Mouse (Mus musculus) WW6 (cell line): Measurements from ENCODE around the gene Nmnat3.

ENCODE experiments used
- DNase-seq: peaks from one replicate; pipeline ENCODE4 v3.0.0-alpha.2; 2013; ENCODE audit warnings: low read depth, low spot score

Gene Nmnat3

GRCm38 (mm10) chr9:98420666-98421065 is 133.4 kb downstream of the Nmnat3 start:
- no peak for DNase-seq

DNA sequence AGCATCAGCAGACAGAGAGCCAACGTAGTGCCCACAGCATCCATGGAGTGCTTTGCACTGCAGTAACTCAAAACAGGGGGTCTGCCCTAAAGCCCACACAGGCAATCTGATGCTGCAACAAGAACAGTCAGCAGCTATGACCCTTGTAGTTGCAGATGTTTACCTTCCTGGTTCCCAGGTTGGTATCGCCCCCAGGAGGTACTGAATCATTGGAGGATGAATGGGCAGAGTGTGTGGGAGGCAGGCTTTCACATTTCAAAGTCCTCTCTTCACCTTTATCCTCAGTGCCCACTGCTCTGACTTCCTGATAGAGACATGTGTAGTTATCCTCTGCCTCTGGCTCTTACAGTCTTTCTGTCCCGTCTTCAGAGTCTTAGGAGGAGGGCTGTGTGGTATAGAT is 134.7 kb downstream of the Nmnat3 start:
- DNase-seq = no peak

DNA sequence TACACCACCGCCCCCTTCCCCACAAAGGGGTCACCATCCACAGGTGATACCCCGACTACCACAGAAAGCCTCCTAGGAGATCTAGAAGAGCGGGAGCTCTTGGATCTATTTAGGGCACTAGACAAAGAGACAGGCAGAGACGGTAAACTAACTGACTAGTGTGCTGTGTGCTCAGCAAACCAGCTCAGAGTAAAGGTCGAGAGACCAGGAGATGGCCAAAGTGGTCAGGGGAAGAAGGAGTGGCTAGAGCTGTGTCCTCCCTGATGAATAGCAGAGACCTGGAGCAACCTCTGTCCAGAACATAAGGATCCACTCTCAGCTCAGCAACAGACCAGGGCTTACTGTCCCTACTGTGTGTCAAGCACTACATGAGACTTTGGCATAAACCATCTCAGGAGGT is 135.4 kb downstream of the Nmnat3 start, which contains the start of gene Rbp1:
TSS of gene Rbp1 (plus strand) at position 306 of the 400 bp plus-strand sequence.
- no peak for DNase-seq

DNA sequence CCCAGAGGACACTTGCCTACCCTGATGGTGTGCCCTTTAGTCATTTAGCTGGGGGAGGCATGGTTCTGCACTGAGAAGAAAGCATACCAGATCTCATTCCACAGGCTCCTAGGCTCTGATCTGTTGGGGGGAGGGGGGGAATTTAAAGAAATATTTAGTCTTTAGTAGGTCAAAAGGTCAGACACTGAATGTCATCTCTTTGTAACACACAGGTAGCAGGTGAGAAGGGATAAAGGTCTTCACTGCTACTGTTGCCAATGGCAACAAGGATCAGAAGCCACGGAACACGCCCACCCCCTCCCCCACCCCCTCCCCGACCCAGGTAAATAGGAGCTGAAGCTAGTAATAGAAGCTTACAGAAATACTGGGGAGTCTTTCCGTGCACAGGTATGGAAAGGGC is 136.5 kb downstream of the Nmnat3 start:
- no peak for DNase-seq

DNA sequence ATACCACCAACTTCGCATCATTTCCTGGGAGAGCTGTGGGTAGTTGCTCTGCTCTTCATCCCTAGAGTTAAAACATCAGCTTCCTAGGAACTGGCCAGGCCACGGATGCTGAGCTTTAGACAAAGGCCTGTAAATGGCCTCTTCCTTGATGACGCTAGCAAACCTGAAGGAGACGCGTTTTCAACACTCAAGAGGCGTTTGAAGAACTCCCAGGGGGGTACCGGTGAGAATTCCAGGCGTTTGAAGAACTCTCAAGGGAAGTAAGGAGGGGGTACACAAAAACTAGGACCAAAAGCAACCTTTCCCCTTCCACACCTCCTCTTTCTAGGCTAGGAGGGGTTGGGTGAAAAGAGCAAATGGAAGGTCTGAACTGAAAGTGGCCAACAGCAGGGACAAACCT is 137.1 kb downstream of the Nmnat3 start:
- DNase-seq = no peak

DNA sequence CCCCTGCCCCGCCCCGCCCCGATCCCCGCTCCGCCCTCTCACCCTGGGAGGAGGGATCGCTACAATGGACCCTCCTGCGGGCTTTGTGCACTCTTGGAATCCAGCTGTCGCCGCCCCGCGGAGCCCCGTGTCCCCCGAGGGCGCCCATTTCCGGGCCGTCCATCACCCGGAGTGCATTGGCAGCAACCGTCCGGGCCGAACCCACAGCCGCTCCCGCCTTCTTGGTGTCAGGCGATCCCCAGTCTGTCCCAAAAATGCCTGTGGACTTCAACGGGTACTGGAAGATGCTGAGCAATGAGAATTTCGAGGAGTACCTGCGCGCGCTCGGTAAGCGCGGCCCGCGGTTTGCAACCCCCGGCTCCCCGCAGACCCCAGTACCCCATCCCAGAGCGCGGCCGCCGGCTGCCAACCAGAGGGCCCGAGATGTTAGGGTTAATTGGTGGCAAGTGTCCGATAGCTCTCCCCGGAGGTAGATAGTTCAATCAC is 137.5 kb downstream of the Nmnat3 start:
- no peak for DNase-seq

DNA sequence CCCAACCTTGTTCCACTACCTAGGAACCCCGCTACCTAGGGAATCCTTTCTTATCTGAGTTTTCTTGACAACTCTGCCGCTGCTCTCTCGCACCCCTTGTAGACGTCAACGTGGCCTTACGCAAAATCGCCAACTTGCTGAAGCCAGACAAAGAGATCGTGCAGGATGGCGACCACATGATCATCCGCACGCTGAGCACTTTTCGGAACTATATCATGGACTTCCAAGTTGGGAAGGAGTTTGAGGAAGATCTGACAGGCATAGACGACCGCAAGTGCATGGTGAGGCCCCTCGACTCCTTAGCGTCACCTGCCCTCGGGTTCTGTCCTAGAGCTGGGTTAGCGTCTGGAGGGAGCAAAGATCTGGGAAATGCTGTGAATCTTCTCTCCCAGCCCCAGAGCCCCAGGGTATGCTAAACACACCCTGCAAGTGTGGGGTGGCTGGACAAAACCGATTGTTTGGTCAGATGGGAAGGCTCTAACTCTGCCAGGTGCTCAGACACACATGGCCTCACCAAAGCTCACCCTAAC is 138.2 kb downstream of the Nmnat3 start:
- no peak for DNase-seq

DNA sequence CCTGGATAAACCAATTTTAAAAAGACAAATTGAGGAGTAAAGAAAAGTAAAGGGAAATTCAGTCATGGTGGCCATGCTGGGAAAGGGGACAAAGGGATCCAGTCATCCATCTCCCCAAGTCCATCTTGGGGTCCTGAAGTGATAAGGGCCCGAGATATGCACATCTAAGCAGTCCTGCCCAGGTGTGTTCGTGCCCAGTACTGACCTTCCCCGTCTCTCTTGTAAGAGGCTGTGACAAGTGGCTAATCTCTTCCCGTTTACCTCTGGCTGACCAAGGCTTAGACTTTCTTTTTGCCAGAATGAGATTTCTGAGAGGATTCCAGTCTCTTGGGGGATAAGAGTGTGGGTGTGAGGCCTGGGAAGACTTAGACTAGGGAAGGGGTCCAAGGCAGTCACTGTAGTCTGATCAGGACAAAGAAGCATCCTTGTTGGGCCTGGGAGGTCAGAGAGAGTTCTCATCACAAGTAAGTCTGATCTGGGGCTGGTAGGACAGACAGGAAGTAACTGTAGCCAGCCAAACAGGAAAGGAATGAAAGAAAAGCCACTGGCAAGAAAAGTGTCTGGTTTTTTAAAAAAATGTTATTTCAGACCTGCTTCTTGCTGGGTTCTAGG is 140.8 kb downstream of the Nmnat3 start:
- DNase-seq = no peak

DNA sequence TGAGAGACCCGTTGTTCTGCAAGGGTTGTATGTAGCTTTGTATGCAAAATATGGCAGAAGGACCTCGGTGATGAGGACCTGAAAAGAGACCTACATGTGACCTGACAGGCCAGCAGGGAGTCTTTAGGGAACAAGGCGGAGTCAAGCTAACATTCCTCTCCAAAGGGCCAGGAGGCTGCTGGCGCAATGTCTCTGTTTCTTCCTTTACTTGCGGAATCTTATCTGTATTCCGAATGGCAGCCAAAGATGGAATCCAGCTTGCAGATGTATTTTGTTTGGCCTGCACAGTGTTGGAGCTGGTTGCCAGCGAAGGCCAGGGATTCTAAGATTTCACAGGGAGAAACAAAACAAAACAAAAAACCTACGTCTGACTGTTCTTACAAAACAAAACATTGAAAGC is 141.5 kb downstream of the Nmnat3 start:
- DNase-seq = no peak

GRCm38 (mm10) chr9:98429806-98430205 is 142.6 kb downstream of the Nmnat3 start:
- DNase-seq = no peak

GRCm38 (mm10) chr9:98430528-98430927 is 143.3 kb downstream of the Nmnat3 start:
- no peak for DNase-seq

GRCm38 (mm10) chr9:98433021-98433420 is 145.8 kb downstream of the Nmnat3 start:
- DNase-seq = peak; percentile 48

DNA sequence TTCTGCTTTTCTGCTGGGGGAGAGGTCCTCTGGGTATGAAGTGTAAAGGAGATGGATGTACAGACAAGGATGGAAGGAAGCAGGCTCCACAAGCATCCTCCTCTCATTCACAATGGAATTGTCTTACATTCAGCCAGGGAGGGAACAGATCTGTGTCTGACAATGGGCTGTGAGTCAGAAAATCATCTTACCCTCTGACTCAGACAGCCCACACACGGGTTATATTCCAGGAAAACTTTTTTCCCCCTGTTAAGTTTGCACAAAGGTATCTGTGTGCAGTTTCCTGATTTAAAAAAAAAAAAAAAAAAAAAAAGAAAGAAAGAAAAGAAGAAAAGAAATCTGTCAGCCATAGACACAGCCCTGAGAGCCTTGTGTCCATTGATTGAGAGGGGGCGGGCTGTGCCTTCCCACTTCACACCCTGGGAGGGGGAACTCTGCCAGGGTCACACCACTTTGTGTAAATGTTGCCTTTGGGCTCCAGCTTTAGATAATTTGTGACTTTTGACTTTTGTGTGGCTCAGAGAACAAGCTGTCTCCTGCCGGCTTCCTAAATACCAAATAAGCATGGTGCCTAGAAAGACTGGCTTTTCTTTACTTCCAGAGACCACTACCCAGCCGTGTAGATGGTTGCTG is 146.8 kb downstream of the Nmnat3 start:
- DNase-seq = no peak

DNA sequence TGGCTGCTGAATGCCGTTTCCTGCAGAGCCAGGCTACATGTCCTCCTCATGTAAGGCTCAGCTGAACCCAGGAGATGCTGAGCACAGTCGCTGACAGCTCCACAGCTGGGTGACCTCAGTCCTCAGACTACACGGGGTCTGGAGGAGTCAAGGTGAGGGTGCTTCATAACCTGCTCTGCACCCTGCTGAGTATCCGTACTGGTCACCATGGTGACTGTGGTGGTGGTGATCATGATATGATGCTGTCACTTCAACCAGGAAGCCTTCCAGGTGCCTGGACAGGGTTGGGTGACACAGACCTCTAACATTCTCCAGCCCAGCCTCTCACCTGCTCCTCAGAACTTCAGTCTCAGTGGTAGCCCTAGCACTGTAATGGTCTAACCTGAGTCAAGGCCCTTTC is 150.6 kb downstream of the Nmnat3 start:
- DNase-seq = no peak

DNA sequence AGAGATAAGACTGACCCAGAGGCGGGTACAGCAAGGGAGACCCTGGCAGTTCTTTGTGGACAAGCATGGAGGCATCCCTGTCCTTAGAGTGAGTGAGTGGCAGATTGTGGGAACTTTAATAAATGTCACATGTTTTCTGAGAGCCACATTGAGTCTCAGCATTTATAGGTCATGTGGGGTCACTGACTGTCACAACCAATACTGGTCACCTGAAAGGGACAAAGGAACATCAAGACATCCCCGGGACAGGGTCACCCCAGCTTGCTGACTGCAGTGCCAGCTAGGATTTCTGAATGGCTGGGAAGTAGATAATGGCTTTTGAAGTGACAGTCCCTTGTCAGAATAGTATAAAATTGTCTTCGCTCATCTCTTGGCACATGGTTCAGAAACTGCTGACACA is 151.9 kb downstream of the Nmnat3 start:
- no peak for DNase-seq

GRCm38 (mm10) chr9:98442638-98443037 is 155.4 kb downstream of the Nmnat3 start:
- DNase-seq = no peak

DNA sequence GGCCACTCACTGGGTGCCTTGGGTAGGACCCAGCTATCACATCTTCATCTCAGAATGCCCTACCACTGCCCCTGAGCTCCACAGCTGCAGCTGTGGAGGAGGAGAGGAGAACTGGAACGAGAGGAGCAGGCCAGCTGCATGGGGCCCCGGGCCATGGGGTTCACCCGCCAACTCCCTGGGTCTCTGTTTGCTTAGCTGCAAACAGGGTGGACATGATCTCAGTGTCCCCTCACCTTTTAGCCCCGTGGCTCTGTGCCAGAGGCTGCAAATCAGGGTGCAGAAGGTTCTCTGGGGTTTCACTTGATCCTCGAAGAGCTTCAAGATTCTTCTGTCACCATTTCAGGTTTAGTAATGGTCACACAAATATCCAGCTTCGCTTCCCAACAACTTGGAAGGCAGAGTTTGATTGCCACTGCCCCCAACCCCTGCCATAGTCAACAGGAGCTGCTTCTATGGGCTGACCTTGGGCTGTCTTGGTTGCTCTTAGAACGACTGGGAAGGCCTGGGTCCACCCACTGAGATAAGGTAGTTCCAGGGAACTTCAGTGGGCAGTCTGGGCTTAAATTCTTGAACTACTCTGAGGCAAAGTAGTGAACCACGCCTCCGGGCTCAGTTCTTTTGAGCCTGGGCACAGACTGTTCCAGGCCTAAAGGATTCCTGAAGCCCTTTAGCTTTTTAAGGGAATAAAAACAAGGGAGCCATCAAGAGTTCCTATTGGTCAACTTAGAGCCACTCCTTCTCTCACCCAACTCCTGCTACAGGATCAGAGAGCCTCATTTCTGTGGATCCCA is 158.3 kb downstream of the Nmnat3 start:
- DNase-seq = no peak

- DNase-seq = no peak
These were observed 163.7 kb downstream of the Nmnat3 start for GRCm38 (mm10) chr9:98450976-98451375.

DNA sequence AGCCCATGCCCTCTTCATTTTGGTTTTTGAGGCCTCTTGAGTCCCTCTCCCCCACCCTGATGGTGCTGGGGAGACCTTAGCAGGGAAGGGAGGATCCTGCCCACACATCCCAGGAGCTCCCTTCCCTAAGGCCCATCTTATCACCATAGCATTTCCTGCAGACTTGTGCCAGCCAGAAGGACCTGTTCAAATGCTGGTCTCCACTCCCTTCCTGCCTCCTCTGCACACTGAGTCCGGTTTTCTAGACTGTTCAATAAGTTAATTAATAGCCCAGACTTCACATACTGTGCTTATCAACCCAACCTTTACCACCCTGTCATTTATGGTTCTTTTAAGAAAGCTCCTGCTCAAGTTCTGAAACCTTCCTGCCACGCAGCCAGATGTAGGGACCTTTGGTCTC is 179.5 kb downstream of the Nmnat3 start:
- no peak for DNase-seq
